Mouse (Mus musculus) urinary bladder, adult 2 months (tissue): ENCODE results near the gene Gpx3. TPM values are rescaled to one million over a fixed set of nuclear protein-coding genes. Genes with fewer than 3 reads are reported as not detected.
"Not testable (repeated sequence)": the region's sequence is repeated elsewhere in the genome, so short reads cannot be mapped to it uniquely, and the experiment has no call there.

Experiments
- DNase-seq: peaks from one replicate; pipeline ENCODE4 v3.0.0; 2022; ENCODE audit warnings: low spot score
- polyA plus RNA-seq: library from polyadenylated mRNA; depleted of rRNA; stranded (reverse); fragments of >200 nt; gene quantifications from 2 replicates; pipeline ENCODE4 v1.2.3, GENCODE M21; 2012; rRNA removed

Gpx3 gene
- polyA plus RNA-seq, 1 experiment = 53.0 TPM

DNA sequence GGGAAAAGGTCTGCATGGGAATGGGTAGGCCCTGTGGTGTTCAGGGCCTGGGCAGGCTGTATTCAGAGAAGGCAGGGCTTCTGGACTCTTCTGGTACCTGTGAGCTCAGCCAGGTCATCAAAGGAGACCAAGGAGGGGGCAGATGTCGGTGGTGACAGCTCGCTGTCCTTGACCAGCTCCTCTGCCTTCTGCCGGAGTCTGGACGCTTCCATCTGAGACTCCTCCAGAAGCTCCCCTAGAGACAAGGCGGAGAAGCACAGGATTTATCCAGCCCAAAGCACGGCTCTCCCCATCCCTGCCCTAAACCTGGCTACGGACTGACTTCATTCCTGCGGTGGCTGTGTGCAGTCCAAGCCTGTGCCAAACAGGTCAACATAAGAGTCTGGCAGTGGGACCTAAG is 37.2 kb downstream of the Gpx3 start:
- DNase-seq = no peak

DNA sequence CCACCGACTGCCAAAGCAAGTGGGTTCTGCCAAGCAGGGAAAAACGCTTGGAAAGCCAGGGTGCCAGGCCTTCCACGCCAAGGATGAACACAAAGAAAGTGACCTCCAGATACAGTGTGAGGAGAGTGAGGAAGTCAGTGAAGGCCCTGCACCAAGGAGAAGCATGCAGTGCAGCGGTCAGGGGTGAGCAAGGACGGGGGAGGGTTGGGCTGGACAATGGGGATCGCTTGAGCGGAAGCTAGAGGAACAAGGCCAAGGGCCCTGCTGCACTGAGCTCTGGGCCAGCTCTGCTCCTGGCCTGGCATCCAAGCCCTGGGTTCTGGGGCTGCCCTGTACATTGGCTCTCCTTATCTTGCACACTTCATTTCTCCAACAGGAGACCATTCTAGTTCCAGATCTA is 37.8 kb downstream of the Gpx3 start:
- DNase-seq = no peak

GRCm38 (mm10) chr11:54944702-54945101 is 42.4 kb downstream of the Gpx3 start:
- DNase-seq = no peak

DNA sequence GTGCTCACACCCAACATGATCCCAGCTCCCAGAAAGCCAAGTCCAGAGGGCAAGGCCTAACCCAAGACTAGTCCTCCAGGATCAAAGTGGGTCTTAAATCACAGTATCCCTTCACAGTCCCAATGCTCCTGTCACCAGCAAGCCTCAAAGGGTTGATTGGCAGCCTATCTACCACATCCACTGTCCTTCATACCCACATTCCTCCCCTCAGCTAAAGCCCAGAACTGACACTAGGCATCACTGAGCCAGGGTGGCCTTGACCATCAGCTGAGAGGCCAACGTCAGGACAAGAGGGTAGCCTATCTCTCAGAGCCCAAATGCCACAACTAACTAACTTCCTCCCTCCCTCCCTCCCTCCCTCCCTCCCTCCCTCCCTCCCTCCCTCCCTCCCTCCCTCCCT is 47.5 kb downstream of the Gpx3 start:
- DNase-seq = no peak

GRCm38 (mm10) chr11:54950684-54951083 is 48.4 kb downstream of the Gpx3 start:
- no peak for DNase-seq

GRCm38 (mm10) chr11:54952651-54953050 is 50.4 kb downstream of the Gpx3 start:
- DNase-seq = no peak

DNA sequence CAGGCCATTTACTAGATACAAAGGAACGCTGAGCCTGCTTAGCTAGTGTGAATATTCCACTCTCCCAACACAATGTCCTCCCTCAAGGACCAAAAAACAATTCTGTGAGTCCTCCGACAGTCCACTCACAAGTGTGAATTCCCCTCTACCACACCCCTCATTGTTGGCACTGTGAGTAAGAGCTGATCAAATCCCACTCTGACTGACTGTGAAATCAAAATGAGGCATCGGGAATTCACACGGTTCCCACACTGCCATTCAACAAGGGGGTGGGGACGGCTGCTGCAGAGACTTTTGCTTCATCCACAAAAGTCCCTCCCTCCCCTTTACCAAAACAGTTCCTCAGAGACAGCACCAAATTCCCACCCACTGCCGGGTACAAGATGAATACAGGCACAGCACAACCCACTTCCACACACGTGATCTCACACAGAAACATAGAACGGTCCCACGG is 51.8 kb downstream of the Gpx3 start:
- DNase-seq = no peak

DNA sequence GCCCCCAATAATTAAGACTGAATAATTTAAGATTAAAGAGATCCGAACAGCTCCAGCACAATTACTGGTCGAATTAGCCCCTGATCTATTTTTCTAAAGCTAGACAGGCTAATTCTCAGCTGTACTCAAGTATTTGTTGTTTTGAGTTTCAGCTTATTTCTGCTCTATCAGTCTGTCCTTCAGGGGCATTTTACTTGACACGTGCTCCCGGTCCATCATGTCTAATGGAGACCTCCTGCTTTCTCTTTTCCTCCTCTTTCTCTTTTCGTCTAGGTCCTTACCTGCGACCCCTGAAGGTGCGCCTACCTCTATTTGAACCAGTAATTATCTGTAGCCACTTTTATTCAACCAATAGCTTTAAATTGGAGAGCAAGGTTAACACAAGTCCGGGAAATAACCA is 52.5 kb downstream of the Gpx3 start:
- no peak for DNase-seq

- not testable (repeated sequence) for DNase-seq
Observed at GRCm38 (mm10) chr11:54955400-54955734, 53.1 kb downstream of the Gpx3 start.

DNA sequence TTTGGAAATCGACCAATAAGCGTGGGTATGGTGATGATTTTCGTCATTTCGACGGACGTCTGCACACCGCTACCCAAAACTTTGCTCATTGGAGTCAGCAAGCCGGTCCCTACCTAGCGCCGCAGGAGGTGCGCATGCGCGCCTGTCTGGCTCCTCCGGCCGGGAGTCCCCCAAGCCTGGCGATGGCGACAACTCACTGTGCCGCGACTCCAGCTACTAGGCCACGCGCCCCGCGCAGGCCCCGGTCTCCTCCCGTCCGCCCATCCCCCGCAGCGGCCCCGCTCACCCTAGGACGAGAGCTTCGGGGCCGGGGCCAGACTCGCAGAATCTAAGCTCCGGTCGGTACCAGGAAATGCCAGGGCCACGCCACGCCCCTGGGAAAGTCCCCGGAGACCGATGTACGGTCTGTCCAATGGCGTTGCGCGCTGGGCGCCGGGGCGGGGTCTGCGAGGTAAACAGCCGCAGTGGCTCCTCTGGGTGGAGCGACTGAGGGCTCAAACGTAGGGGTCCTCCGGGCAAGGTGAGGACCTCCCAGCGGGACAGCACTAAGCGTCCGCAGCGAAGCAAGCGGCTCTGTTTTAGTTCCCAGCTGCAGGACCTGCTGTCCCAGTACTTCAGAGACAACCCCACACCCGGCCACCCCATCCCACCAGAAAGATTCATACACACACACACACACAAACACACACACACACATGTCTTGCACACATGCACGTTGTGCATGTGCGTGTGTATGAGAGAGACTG is 53.7 kb downstream of the Gpx3 start:
- peak; percentile 99 for DNase-seq

GRCm38 (mm10) chr11:54956912-54957311 is 54.7 kb downstream of the Gpx3 start:
- DNase-seq = no peak

GRCm38 (mm10) chr11:54957708-54958107 is 55.5 kb downstream of the Gpx3 start:
- DNase-seq = not testable (repeated sequence)

GRCm38 (mm10) chr11:54958571-54959073 is 56.4 kb downstream of the Gpx3 start:
- DNase-seq = no peak

Other genes starting within 250 kb of the Gpx3 start
- gene Cdc42se2, start 114.8 kb upstream of the Gpx3 start, polyA plus RNA-seq = 23.9 and 26.4 TPM in 2 replicates
- gene Lyrm7, start 41.5 kb upstream of the Gpx3 start, polyA plus RNA-seq = 5.0 and 6.3 TPM in 2 replicates
- 453 and 489 TPM in 2 replicates for gene Hint1, start 36.1 kb upstream of the Gpx3 start, polyA plus RNA-seq
- gene Tnip1, start 60.5 kb downstream of the Gpx3 start, polyA plus RNA-seq = 19.5 and 25.0 TPM in 2 replicates
- gene Anxa6, start 131.0 kb downstream of the Gpx3 start, polyA plus RNA-seq = 204 and 234 TPM in 2 replicates
- gene Ccdc69, start 175.7 kb downstream of the Gpx3 start, polyA plus RNA-seq = 29.0 and 33.3 TPM in 2 replicates
- 47.0 and 62.2 TPM in 2 replicates for gene Gm2a, start 195.7 kb downstream of the Gpx3 start, polyA plus RNA-seq
- gene Slc36a3, start 249.3 kb downstream of the Gpx3 start, polyA plus RNA-seq = 0.06 TPM in 1 of 2 replicates, not detected in the other